Mouse (Mus musculus) CH12.LX (cell line): ENCODE measurements around the gene Nap1l4. TPM values are rescaled to one million over a fixed set of nuclear protein-coding genes. Genes with fewer than 3 reads are reported as not detected.

Source experiments
- DNase-seq: peaks from one replicate; pipeline ENCODE4 v3.0.0-alpha.2; 2013; ENCODE audit errors: extremely low read depth
- H3K27ac ChIP-seq: 2 replicates; pipeline ENCODE4 v1.5.1; 2012; ENCODE audit warnings: low read depth, mild to moderate bottlenecking, control low read depth, moderate library complexity; ENCODE audit not compliant: insufficient read depth
- H3K27me3 ChIP-seq: replicated peaks from 2 replicates; pipeline ENCODE3; 2012; ENCODE audit warnings: inconsistent platforms
- H3K36me3 ChIP-seq, 2 experiments: replicated peaks in 1 of 2; 2 replicates each; pipeline versions ENCODE3 to v1.6.1; 2012; ENCODE audit warnings: inconsistent platforms in 1 of 2, low read length in 1 of 2, mild to moderate bottlenecking in 1 of 2, mixed read lengths in 1 of 2, moderate library complexity in 1 of 2; ENCODE audit not compliant: control insufficient read depth in 1 of 2, insufficient read depth in 1 of 2
- H3K4me1 ChIP-seq, 2 experiments: 2 replicates each; pipeline ENCODE4 v1.6.1; 2012; ENCODE audit warnings: inconsistent platforms in 1 of 2, moderate library complexity in 1 of 2; ENCODE audit not compliant: insufficient read depth in 2 of 2, control insufficient read depth in 1 of 2
- H3K4me2 ChIP-seq: 2 replicates; pipeline ENCODE4 v1.6.1; 2012; ENCODE audit warnings: low read depth, mild to moderate bottlenecking, control low read depth; ENCODE audit not compliant: poor library complexity, insufficient read depth, severe bottlenecking
- H3K4me3 ChIP-seq, 3 experiments: fragments of 150-350 bp in 1 of 3; sonication (generic) in 1 of 3; replicated peaks in 1 of 3; 2 replicates each; pipeline versions ENCODE3 to v1.5.1; 2011 to 2012; ENCODE audit warnings: low read depth in 2 of 3, low read length in 2 of 3, mild to moderate bottlenecking in 2 of 3, moderate library complexity in 2 of 3, control low read depth in 1 of 3, improper control_type of control experiment in 1 of 3, inconsistent platforms in 1 of 3, mixed read lengths in 1 of 3; ENCODE audit not compliant: poor library complexity in 1 of 3
- H3K79me2 ChIP-seq: replicated peaks from 2 replicates; pipeline ENCODE4 v1.6.1; 2012; ENCODE audit warnings: mild to moderate bottlenecking, moderate library complexity; ENCODE audit not compliant: control insufficient read depth, poor library complexity, insufficient read depth, severe bottlenecking; ENCODE audit errors: extremely low read depth
- H3K9ac ChIP-seq: 2 replicates; pipeline ENCODE4 v1.6.1; 2012; ENCODE audit warnings: low read depth, mild to moderate bottlenecking, control low read depth, moderate library complexity; ENCODE audit not compliant: insufficient read depth
- H3K9me3 ChIP-seq: replicated peaks from 2 replicates; pipeline ENCODE3; 2012; ENCODE audit warnings: low read length, inconsistent platforms, mixed read lengths
- BHLHE40 ChIP-seq: IDR thresholded peaks from 2 replicates; pipeline ENCODE4 v1.6.1; 2011; ENCODE audit warnings: mild to moderate bottlenecking, low read depth, low read length, improper control_type of control experiment
- CHD1 ChIP-seq: IDR thresholded peaks from 2 replicates; pipeline ENCODE4 v1.6.1; 2012; ENCODE audit warnings: low read depth, low read length, improper control_type of control experiment, inconsistent platforms
- CHD2 ChIP-seq: IDR thresholded peaks from 2 replicates; pipeline ENCODE4 v1.6.1; 2011; ENCODE audit warnings: low read length, improper control_type of control experiment
- CTCF ChIP-seq, 2 experiments: IDR thresholded peaks in 1 of 2; conservative IDR thresholded peaks in 1 of 2; 2 replicates each; pipeline ENCODE4 v1.5.1; 2011 to 2012; ENCODE audit warnings: low read depth in 2 of 2, low read length in 2 of 2, improper control_type of control experiment in 1 of 2, inconsistent platforms in 1 of 2, mild to moderate bottlenecking in 1 of 2, moderate library complexity in 1 of 2
- E2F4 ChIP-seq: IDR thresholded peaks from 2 replicates; pipeline ENCODE4 v1.6.1; 2011; ENCODE audit warnings: low read depth, low read length, improper control_type of control experiment; ENCODE audit not compliant: insufficient replicate concordance
- ELF1 ChIP-seq: IDR thresholded peaks from 2 replicates; pipeline ENCODE4 v1.6.1; 2014; ENCODE audit warnings: low read depth, mild to moderate bottlenecking, inconsistent platforms, low read length, improper control_type of control experiment
- EP300 ChIP-seq: IDR thresholded peaks from 2 replicates; pipeline ENCODE4 v1.6.1; 2011; ENCODE audit warnings: low read length, improper control_type of control experiment
- ETS1 ChIP-seq: conservative IDR thresholded peaks from 2 replicates; pipeline ENCODE4 v1.6.1; 2012; ENCODE audit warnings: low read depth, mild to moderate bottlenecking, inconsistent platforms, low read length, improper control_type of control experiment, moderate library complexity
- GABPA ChIP-seq: IDR thresholded peaks from 2 replicates; pipeline ENCODE4 v1.6.1; 2012; ENCODE audit warnings: low read depth, low read length, improper control_type of control experiment, inconsistent platforms; ENCODE audit not compliant: insufficient replicate concordance
- HCFC1 ChIP-seq: IDR thresholded peaks from 2 replicates; pipeline ENCODE4 v1.6.1; 2012; ENCODE audit warnings: low read depth, mild to moderate bottlenecking, inconsistent platforms, low read length, improper control_type of control experiment
- IRF4 ChIP-seq: IDR thresholded peaks from 2 replicates; pipeline ENCODE4 v1.6.1; 2014; ENCODE audit warnings: low read depth, mild to moderate bottlenecking, inconsistent platforms, low read length, improper control_type of control experiment
- JUN ChIP-seq: IDR thresholded peaks from 2 replicates; pipeline ENCODE4 v1.6.1; 2011; ENCODE audit warnings: low read depth, mild to moderate bottlenecking, low read length, improper control_type of control experiment, moderate library complexity; ENCODE audit not compliant: insufficient read depth
- JUND ChIP-seq: conservative IDR thresholded peaks from 2 replicates; pipeline ENCODE4 v1.6.1; 2011; ENCODE audit warnings: low read depth, low read length, improper control_type of control experiment
- KAT2A ChIP-seq: IDR thresholded peaks from 2 replicates; pipeline ENCODE4 v1.6.1; 2012; ENCODE audit warnings: low read length, improper control_type of control experiment, inconsistent platforms; ENCODE audit not compliant: insufficient replicate concordance
- MAFK ChIP-seq: IDR thresholded peaks from 2 replicates; pipeline ENCODE4 v1.6.1; 2011; ENCODE audit warnings: low read length, improper control_type of control experiment; ENCODE audit not compliant: insufficient replicate concordance
- MAX ChIP-seq: IDR thresholded peaks from 2 replicates; pipeline ENCODE4 v1.6.1; 2011; ENCODE audit warnings: low read length, improper control_type of control experiment
- MAZ ChIP-seq: IDR thresholded peaks from 2 replicates; pipeline ENCODE4 v1.6.1; 2012; ENCODE audit warnings: low read depth, mild to moderate bottlenecking, inconsistent platforms, low read length, improper control_type of control experiment, moderate library complexity
- MEF2A ChIP-seq: IDR thresholded peaks from 2 replicates; pipeline ENCODE4 v1.6.1; 2014; ENCODE audit warnings: low read depth, mild to moderate bottlenecking, inconsistent platforms, low read length, improper control_type of control experiment, borderline replicate concordance
- MXI1 ChIP-seq: IDR thresholded peaks from 2 replicates; pipeline ENCODE4 v1.6.1; 2011; ENCODE audit warnings: mild to moderate bottlenecking, low read depth, low read length, improper control_type of control experiment
- MYC ChIP-seq: IDR thresholded peaks from 2 replicates; pipeline ENCODE4 v1.6.1; 2011; ENCODE audit warnings: low read depth, mild to moderate bottlenecking, improper control_type of control experiment, low read length
- NELFE ChIP-seq: IDR thresholded peaks from 2 replicates; pipeline ENCODE4 v1.6.1; 2011; ENCODE audit warnings: low read depth, low read length, improper control_type of control experiment
- NRF1 ChIP-seq: IDR thresholded peaks from 2 replicates; pipeline ENCODE4 v1.6.1; 2014; ENCODE audit warnings: low read depth, mild to moderate bottlenecking, inconsistent platforms, low read length, improper control_type of control experiment, moderate library complexity
- PAX5 ChIP-seq: IDR thresholded peaks from 2 replicates; pipeline ENCODE4 v1.6.1; 2012; ENCODE audit warnings: low read length, inconsistent platforms, mixed read lengths
- POLR2A ChIP-seq: IDR thresholded peaks from 2 replicates; pipeline ENCODE4 v1.6.1; 2011; ENCODE audit warnings: low read depth, mild to moderate bottlenecking, improper control_type of control experiment, low read length
- POLR2AphosphoS2 ChIP-seq: IDR thresholded peaks from 2 replicates; pipeline ENCODE4 v1.6.1; 2011; ENCODE audit warnings: low read depth, low read length, improper control_type of control experiment
- RAD21 ChIP-seq: IDR thresholded peaks from 2 replicates; pipeline ENCODE4 v1.6.1; 2011; ENCODE audit warnings: low read depth, mild to moderate bottlenecking, low read length, improper control_type of control experiment, moderate library complexity
- RCOR1 ChIP-seq: conservative IDR thresholded peaks from 2 replicates; pipeline ENCODE4 v1.6.1; 2012; ENCODE audit warnings: low read depth, mild to moderate bottlenecking, inconsistent platforms, low read length, improper control_type of control experiment
- SIN3A ChIP-seq: IDR thresholded peaks from 2 replicates; pipeline ENCODE4 v1.6.1; 2012; ENCODE audit warnings: low read length, improper control_type of control experiment, inconsistent platforms
- SMC3 ChIP-seq: IDR thresholded peaks from 2 replicates; pipeline ENCODE4 v1.6.1; 2011; ENCODE audit warnings: low read depth, low read length, improper control_type of control experiment
- TBP ChIP-seq: conservative IDR thresholded peaks from 2 replicates; pipeline ENCODE4 v1.6.1; 2011; ENCODE audit warnings: low read depth, low read length, improper control_type of control experiment
- TCF12 ChIP-seq: IDR thresholded peaks from 2 replicates; pipeline ENCODE4 v1.6.1; 2014; ENCODE audit warnings: low read depth, mild to moderate bottlenecking, inconsistent platforms, low read length, improper control_type of control experiment
- UBTF ChIP-seq: IDR thresholded peaks from 2 replicates; pipeline ENCODE4 v1.6.1; 2012; ENCODE audit warnings: low read depth, mild to moderate bottlenecking, inconsistent platforms, low read length, improper control_type of control experiment, moderate library complexity
- USF1 ChIP-seq: IDR thresholded peaks from 2 replicates; pipeline ENCODE4 v1.6.1; 2014; ENCODE audit warnings: low read depth, mild to moderate bottlenecking, inconsistent platforms, low read length, improper control_type of control experiment
- USF2 ChIP-seq: conservative IDR thresholded peaks from 2 replicates; pipeline ENCODE4 v1.6.1; 2011; ENCODE audit warnings: low read depth, low read length, improper control_type of control experiment
- ZC3H11A ChIP-seq: IDR thresholded peaks from 2 replicates; pipeline ENCODE4 v1.6.1; 2012; ENCODE audit warnings: low read depth, mild to moderate bottlenecking, inconsistent platforms, low read length, improper control_type of control experiment
- ZKSCAN1 ChIP-seq: IDR thresholded peaks from 2 replicates; pipeline ENCODE4 v1.6.1; 2012; ENCODE audit warnings: low read depth, inconsistent platforms, low read length, improper control_type of control experiment, borderline replicate concordance
- ZMIZ1 ChIP-seq: IDR thresholded peaks from 2 replicates; pipeline ENCODE4 v1.6.1; 2012; ENCODE audit warnings: low read depth, mild to moderate bottlenecking, inconsistent platforms, low read length, improper control_type of control experiment
- ZNF384 ChIP-seq: IDR thresholded peaks from 2 replicates; pipeline ENCODE4 v1.6.1; 2012; ENCODE audit warnings: low read depth, low read length, improper control_type of control experiment, inconsistent platforms
- dilution Hi-C: fragments of 300-500 bp; cut with MboI; formaldehyde crosslinking; loops from 2 replicates; pipeline ENCODE4 v1.14.3; 2020; ENCODE audit warnings: low sequenced_read_pairs; ENCODE audit not compliant: extremely low pct_unique_long_range_greater_than_20kb, extremely low pct_ligation_motif_present
- in situ Hi-C: fragments of 300-500 bp; cut with MboI; formaldehyde crosslinking; loops from 3 replicates; pipeline ENCODE4 v1.14.3; 2019; ENCODE audit warnings: low sequenced_read_pairs, low pct_ligation_motif_present, low pct_unique_long_range_greater_than_20kb, mixed read lengths
- polyA plus RNA-seq: library from polyadenylated mRNA; unstranded; fragments of >175 nt; gene quantifications from 2 replicates; pipeline ENCODE4 v1.2.1, GENCODE M21; 2012; ENCODE audit warnings: low read depth; ENCODE audit not compliant: insufficient read length
- total RNA-seq, 2 experiments: library from RNA; depleted of rRNA; stranded (reverse); fragments of 300-350 nt in 1 of 2; fragments of >200 nt in 1 of 2; gene quantifications; 2 replicates each; pipeline ENCODE4 v1.2.3; 2012 to 2014

The Nap1l4 gene
- total and polyA plus RNA-seq, 3 experiments = 121 to 175 (median 154) TPM

- TF ChIP-seq EP300 (no peak), MAFK (no peak), ZNF384 (no peak), RAD21 (peak; percentile 68), MAZ (no peak), IRF4 (no peak), RCOR1 (no peak), ZC3H11A (no peak), USF1 (no peak), E2F4 (no peak), TBP (no peak), BHLHE40 (no peak), NRF1 (no peak), MXI1 (peak; percentile 75; the same call in 1 of the 2 replicates), SMC3 (peak; percentile 52), NELFE (no peak), MAX (peak; percentile 41; the same call in 1 of the 2 replicates), CHD2 (no peak), TCF12 (no peak), CHD1 (no peak), ETS1 (no peak), JUN (no peak), HCFC1 (no peak), ZKSCAN1 (no peak), ELF1 (no peak), POLR2A (no peak), CTCF (conservative IDR thresholded peaks at IDR 0.05 in 1 of 2, IDR thresholded peaks at IDR 0.05 in 1 of 2; ENCODE audit: low read depth in 2 of 2, low read length in 2 of 2) (peak in 1 of 2 experiments; percentile 76; a peak in 2 of 4 replicates), MEF2A (no peak), PAX5 (no peak), JUND (no peak), POLR2AphosphoS2 (no peak), GABPA (no peak), ZMIZ1 (no peak), UBTF (no peak), SIN3A (no peak), KAT2A (no peak), USF2 (no peak), MYC (peak; percentile 87; the same call in 1 of the 2 replicates)
- Histone ChIP-seq H3K27me3 (peaks cover 27% of the 10 kb centered on the region), H3K36me3 (no peaks in the 10 kb centered on the region), H3K4me2 (no peak overlapping the region), H3K4me3 (no peak overlapping the region), H3K27ac (no peak overlapping the region), H3K4me1 (no peaks in the 10 kb centered on the region), H3K79me2 (no peaks in the 10 kb centered on the region), H3K9me3 (peaks cover 11% of the 10 kb centered on the region), H3K9ac (no peak overlapping the region)
- peak; percentile 63 for DNase-seq
- in situ Hi-C loops (no loop called here), dilution Hi-C loops (no loop called here)
Observed at GRCm38 (mm10) chr7:143505823-143506222, 43.1 kb downstream of the Nap1l4 start.
